Comparison of ENCODE assay signal across 8 mouse cellular contexts in genomic region chr5:36581924-36582642, GRCm38 (mm10). TPM values are rescaled to one million over a fixed set of nuclear protein-coding genes. Genes with fewer than 3 reads are reported as not detected.
DNase-seq lines count a peak whose midpoint lies in the region; ATAC-seq lines count a peak whose summit lies in the region.

No protein-coding gene starts in this region.

- ATAC-seq in hindbrain, embryonic 14.5 days (ENCODE audit: low FRiP score), result peak; percentile 97

- H3K9ac ChIP-seq in hindbrain, embryonic 14.5 days, result peak overlapping the region; percentile 64

- no peaks in the 10 kb centered on the region for H3K36me3 ChIP-seq in hindbrain, embryonic 14.5 days (replicated peaks; ENCODE audit: control insufficient read depth, insufficient read depth)

- peak overlapping the region; percentile 95 for H3K4me2 ChIP-seq in hindbrain, embryonic 14.5 days (replicated peaks)

- H3K9me3 ChIP-seq in hindbrain, embryonic 14.5 days (ENCODE audit: control insufficient read depth, low read length), result no peaks in the 10 kb centered on the region

- whole genome bisulfite sequencing in hindbrain, embryonic 14.5 days, result 2% methylated on average over 54 of the region's 54 CpGs

- no peaks in the 10 kb centered on the region for H3K27me3 ChIP-seq in hindbrain, embryonic 14.5 days (ENCODE audit: control insufficient read depth, insufficient read depth, low read length)

- H3K4me1 ChIP-seq in hindbrain, embryonic 14.5 days (replicated peaks; ENCODE audit: control insufficient read depth, insufficient read depth, low read length), result peaks cover 9% of the 10 kb centered on the region

- H3K27ac ChIP-seq in hindbrain, embryonic 14.5 days, result peak overlapping the region; percentile 90

- DNase-seq in R1 (ENCODE audit: low read depth, low spot score), result peak; percentile 99
- peak; percentile 97 to 99 for DNase-seq in cerebellum, postnatal 25 days
- peak; percentile 87 to 96 for DNase-seq in frontal cortex, postnatal 25 days (ENCODE audit: low spot score in 2 of 2)
- peak; percentile 97 for DNase-seq in hindbrain, embryonic 14.5 days (ENCODE audit: low spot score)
- peak; percentile 98 to 99 for DNase-seq in layer of hippocampus, postnatal 36 days
- peak; percentile 100 for DNase-seq in lung, postnatal 36 days
- DNase-seq in retina, postnatal 1 day, result peak; percentile 99
- DNase-seq in urinary bladder, adult 18-20 months (ENCODE audit: low spot score in 2 of 2), result peak; percentile 99

- peak overlapping the region; percentile 53 for H3K4me3 ChIP-seq in hindbrain, embryonic 14.5 days (replicated peaks; ENCODE audit: low read length)

RNA-seq across cellular contexts. Expression of gene Tbc1d14, which starts 11.0 kb away (rescaled TPM):
- 74.2 and 76.6 TPM in 2 replicates for polyA plus RNA-seq in hindbrain, embryonic 14.5 days (2014; fragmentation: Nextera tagmentation; extraction: Ambion mirVana)
- 10 to 100 TPM; 88.6 to 95.7 TPM for total RNA-seq in layer of hippocampus, postnatal 36 days (2021)

Comparison
In these comparisons a context has a peak if more than half of its experiments do, and no peak if none do; other contexts are left out.
1. Peak in every context shown above with its lines: DNase-seq, ATAC-seq, H3K4me3 ChIP-seq and H3K27ac ChIP-seq.